Mouse (Mus musculus) hindbrain, embryonic 13.5 days (tissue): ENCODE data around the gene Exog. TPM values are rescaled to one million over a fixed set of nuclear protein-coding genes. Genes with fewer than 3 reads are reported as not detected.

Source experiments
- ATAC-seq: fragments of 200-750 bp; cut with Nextera tagmentation; 2 replicates; pipeline ENCODE4 v1.8.0; 2017; ENCODE audit warnings: moderate TSS enrichment; ENCODE audit not compliant: low FRiP score
- H3K27ac ChIP-seq: fragments of 300-500 bp; sonication (generic); 2 replicates; pipeline ENCODE4 v1.5.1; 2015; ENCODE audit warnings: inconsistent platforms, mild to moderate bottlenecking, moderate library complexity
- H3K27me3 ChIP-seq: fragments of 300-500 bp; sonication (generic); 2 replicates; pipeline ENCODE4 v1.6.1; 2015; ENCODE audit warnings: mild to moderate bottlenecking, inconsistent platforms
- H3K36me3 ChIP-seq: fragments of 300-500 bp; sonication (generic); 2 replicates; pipeline ENCODE4 v1.6.1; 2015; ENCODE audit warnings: mild to moderate bottlenecking, inconsistent platforms
- H3K4me1 ChIP-seq: fragments of 300-500 bp; sonication (generic); replicated peaks from 2 replicates; pipeline ENCODE4 v1.6.1; 2015; ENCODE audit warnings: inconsistent platforms
- H3K4me2 ChIP-seq: fragments of 300-500 bp; sonication (generic); 2 replicates; pipeline ENCODE4 v1.6.1; 2015; ENCODE audit warnings: inconsistent platforms, mild to moderate bottlenecking, moderate library complexity
- H3K4me3 ChIP-seq: fragments of 300-500 bp; sonication (generic); 2 replicates; pipeline ENCODE4 v1.5.1; 2015; ENCODE audit warnings: mild to moderate bottlenecking, inconsistent platforms
- H3K9ac ChIP-seq: fragments of 300-500 bp; sonication (generic); 2 replicates; pipeline ENCODE4 v1.6.1; 2015; ENCODE audit warnings: mild to moderate bottlenecking, inconsistent platforms
- H3K9me3 ChIP-seq: fragments of 300-500 bp; sonication (generic); 2 replicates; pipeline ENCODE4 v1.6.1; 2016; ENCODE audit warnings: inconsistent platforms
- WGBS: fragments of 180-500 bp; shearing (Covaris S2); methylation state at CpG from one replicate; pipeline ENCODE4 v1.1.7; 2015; 5-methylcytosine and 5-hydroxymethylcytosine counted together
- polyA plus RNA-seq: library from polyadenylated mRNA; unstranded; fragments of >200 nt; fragmentation: Nextera tagmentation; extraction: Ambion mirVana; gene quantifications from 2 replicates; pipeline ENCODE4 v1.2.1, GENCODE M21; 2015

Gene Exog
- polyA plus RNA-seq, 1 experiment from 2014 or later = 48.4 TPM

DNA sequence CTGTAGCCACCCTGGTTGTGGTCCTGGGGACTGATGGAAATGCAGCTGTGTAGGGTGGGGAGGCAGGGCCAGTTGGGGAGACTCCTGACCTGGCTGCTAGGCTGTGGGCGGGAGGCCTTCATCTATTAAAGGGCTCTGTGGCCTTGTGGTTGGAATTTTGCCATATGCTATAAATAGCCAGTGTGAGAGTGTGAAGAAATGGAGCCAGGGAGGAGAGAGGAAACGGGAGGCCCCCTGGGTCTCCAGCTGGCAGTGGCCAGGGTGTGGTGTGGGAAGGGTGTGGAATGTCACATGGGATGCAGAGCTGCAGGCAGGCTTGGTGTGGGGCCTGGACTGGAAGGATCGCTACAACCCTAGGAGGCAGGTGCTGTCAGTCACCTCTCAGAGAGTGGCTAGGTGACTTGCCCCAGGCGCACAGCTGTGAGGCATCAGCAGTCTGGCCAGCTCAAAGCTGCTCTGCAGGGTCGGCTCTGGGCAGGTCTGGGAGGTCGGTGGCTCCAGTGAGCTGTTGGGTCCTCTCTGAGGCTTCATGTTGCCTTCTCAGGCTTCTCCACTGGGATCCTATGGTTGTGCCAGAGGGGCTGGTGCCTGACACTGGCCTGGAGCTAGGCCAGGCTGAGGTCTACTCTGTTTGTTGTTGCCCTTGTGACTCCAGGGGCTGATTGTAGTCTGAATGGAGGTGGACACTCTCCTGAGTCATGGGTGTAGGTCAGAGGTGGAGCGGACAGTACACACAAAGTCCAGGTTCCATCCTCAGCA, 19.3 kb upstream of the Exog start:
- peak; percentile 55 for ATAC-seq
- Histone ChIP-seq H3K27ac (peak overlapping the region; percentile 66), H3K4me3 (no peak overlapping the region), H3K4me2 (0 out of 2 replicates have a peak overlapping the region, but pooled peaks have one; percentile 0), H3K9ac (peak overlapping the region; percentile 36), H3K4me1 (peaks cover 52% of the 10 kb centered on the region), H3K36me3 (peaks cover 27% of the 10 kb centered on the region), H3K9me3 (no peaks in the 10 kb centered on the region), H3K27me3 (no peaks in the 10 kb centered on the region)
- WGBS = 64% methylated on average over 7 of the region's 7 CpGs

DNA sequence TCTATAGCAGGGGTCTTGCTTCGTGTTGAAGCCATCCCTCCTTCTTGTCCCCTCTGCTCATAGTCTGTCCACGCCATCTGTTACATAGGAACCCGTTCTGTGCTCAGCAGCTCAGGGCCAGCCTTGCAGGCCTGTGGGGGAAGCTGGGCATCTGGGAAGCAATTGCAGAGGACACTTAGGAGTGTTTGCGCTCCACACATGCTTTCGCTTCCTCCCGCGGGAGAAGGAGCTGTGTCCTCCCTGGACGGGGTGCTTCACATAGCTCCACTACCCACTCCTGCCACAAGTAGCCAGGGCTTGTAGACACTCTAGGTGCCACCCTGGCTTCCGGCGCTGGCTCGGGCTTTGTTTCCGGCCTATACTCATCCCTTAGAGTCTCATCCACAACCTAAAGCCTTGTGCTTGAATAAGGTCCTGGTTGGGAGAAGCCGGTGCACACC, 18.7 kb upstream of the Exog start:
- peaks cover 30% of the 10 kb centered on the region for H3K36me3 ChIP-seq
- ATAC-seq = no peak
- peaks cover 47% of the 10 kb centered on the region for H3K4me1 ChIP-seq
- H3K27ac ChIP-seq = 0 out of 2 replicates have a peak overlapping the region, but pooled peaks have one; percentile 66
- no peaks in the 10 kb centered on the region for H3K27me3 ChIP-seq
- 88% methylated on average over 13 of the region's 13 CpGs for WGBS
- H3K4me2 ChIP-seq = no peak overlapping the region
- no peak overlapping the region for H3K4me3 ChIP-seq
- H3K9ac ChIP-seq = no peak overlapping the region
- H3K9me3 ChIP-seq = no peaks in the 10 kb centered on the region

DNA sequence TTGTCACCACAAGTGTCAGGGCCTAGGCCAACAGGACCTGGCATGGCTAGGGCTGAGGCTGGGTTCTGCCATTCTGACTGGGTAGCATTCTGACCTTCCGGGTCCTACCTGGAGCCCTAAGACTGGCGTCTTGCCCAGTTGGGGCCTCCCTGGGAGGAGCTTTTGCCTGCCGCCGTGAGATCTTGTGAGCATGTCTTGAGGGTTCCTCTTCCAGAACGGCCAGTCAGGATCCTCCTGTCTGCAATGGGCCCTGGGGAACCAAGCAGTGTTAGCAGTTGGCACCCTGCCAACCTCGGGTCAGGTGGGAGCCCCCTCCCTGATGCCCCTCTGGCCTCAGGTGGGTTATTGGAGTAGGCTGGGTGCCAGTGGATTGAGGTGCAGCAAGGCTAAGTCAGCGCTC, 18.3 kb upstream of the Exog start:
- peaks cover 33% of the 10 kb centered on the region for H3K36me3 ChIP-seq
- peaks cover 44% of the 10 kb centered on the region for H3K4me1 ChIP-seq
- no peak overlapping the region for H3K9ac ChIP-seq
- H3K4me2 ChIP-seq = no peak overlapping the region
- 84% methylated on average over 7 of the region's 7 CpGs for whole genome bisulfite sequencing
- H3K27ac ChIP-seq = peak overlapping the region; percentile 37; the same call in 1 of the 2 replicates
- no peak overlapping the region for H3K4me3 ChIP-seq
- H3K9me3 ChIP-seq = no peaks in the 10 kb centered on the region
- H3K27me3 ChIP-seq = no peaks in the 10 kb centered on the region
- ATAC-seq = no peak

DNA sequence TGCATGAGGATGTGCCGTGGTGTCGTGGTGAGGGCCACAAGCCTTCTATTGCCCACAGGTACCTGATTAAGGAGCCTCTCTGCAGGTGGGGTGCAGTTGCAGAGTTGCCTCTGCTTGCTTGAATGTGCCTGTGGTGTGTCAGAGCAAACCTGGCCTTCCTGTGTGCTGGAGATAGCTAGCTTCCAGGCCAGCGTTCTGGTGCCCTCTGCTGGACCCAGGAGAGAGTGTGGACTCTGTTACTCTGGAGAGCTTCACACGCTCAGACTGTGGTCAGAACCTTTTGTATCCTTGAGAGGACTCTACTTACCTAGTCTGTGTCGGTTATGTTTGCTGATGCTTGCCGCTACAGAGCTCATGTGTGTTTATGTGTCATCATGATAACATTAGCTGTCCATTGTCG, 14.4 kb upstream of the Exog start:
- peak; percentile 55 for ATAC-seq
- H3K9me3 ChIP-seq = no peaks in the 10 kb centered on the region
- WGBS = 54% methylated on average over 7 of the region's 7 CpGs
- no peak overlapping the region for H3K9ac ChIP-seq
- H3K36me3 ChIP-seq = peaks cover 67% of the 10 kb centered on the region
- H3K4me1 ChIP-seq = peaks cover 21% of the 10 kb centered on the region
- H3K4me2 ChIP-seq = no peak overlapping the region
- H3K4me3 ChIP-seq = no peak overlapping the region
- no peak overlapping the region for H3K27ac ChIP-seq
- no peaks in the 10 kb centered on the region for H3K27me3 ChIP-seq

DNA sequence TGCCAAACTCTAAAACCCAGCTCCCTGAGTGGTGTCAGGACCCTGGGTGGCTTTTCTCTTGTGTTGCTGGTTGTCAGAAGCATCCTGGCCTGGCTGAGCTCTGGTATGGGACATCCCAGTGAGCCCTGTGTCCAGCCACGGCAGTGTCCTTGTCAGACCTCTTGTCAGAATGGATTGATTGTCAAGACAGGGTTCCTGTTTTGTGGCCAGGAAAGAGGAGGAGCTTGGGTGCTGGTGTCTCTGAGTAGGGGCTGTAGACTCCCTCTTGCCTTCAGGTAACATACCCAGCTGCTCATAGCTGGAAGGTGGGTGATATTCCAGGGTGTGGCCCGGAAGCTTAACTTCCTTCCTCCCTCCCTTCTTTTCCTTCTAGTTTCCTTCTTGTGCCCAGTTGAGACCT, 8.9 kb upstream of the Exog start:
- ATAC-seq = no peak
- Histone ChIP-seq H3K4me3 (no peak overlapping the region), H3K27me3 (no peaks in the 10 kb centered on the region), H3K36me3 (peaks cover 80% of the 10 kb centered on the region), H3K9me3 (no peaks in the 10 kb centered on the region), H3K4me1 (no peaks in the 10 kb centered on the region), H3K9ac (no peak overlapping the region), H3K27ac (no peak overlapping the region), H3K4me2 (no peak overlapping the region)
- 89% methylated on average over 2 of the region's 2 CpGs for WGBS

DNA sequence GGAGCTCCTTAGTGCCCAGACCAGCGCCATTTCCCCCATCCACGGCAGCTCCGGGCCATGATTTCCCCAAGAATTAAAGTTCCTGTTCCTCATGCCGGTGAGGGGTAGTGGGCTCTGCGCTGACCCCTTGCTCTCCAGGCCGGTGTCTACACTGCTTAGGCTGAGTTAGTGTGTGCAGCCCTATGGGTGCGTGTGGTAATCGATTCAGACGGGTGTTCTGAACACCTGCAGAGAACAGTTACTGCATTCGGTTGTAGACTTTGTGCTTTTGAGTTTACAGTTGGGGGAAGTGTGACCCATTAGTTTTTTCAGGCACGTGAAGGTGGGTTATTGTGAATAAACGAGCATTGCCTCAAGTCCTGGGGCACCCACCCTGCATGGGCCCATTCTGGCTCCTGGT, 6.7 kb upstream of the Exog start:
- no peak overlapping the region for H3K9ac ChIP-seq
- no peaks in the 10 kb centered on the region for H3K9me3 ChIP-seq
- H3K4me1 ChIP-seq = no peaks in the 10 kb centered on the region
- H3K4me2 ChIP-seq = no peak overlapping the region
- H3K27me3 ChIP-seq = no peaks in the 10 kb centered on the region
- H3K4me3 ChIP-seq = no peak overlapping the region
- H3K36me3 ChIP-seq = peaks cover 60% of the 10 kb centered on the region
- ATAC-seq = no peak
- 96% methylated on average over 12 of the region's 12 CpGs for whole genome bisulfite sequencing
- no peak overlapping the region for H3K27ac ChIP-seq

DNA sequence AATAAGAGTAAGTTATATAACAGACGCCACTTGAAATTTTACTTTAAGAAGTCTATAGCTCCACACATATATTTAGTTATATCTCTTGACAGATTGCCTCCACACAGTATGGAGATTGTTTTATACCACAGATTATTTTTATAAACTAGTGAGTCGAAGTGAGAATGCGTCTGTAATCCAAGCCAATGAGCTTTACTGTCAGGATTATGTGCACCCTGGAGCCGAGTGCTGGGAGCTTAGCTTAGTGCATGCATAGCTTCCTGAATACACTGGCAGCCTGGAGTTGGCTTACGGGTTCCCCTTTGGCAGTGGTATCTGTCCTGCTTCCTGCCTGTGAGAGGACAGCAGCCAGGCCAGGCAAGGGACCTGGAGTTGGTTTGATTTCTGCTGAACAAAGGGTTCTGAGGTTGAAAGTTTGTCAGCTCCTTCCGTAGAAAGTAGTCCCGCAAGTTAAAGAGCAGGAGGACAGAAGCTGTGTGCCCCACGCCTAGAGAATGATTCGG, 6.2 kb upstream of the Exog start:
- H3K27ac ChIP-seq = no peak overlapping the region
- H3K9ac ChIP-seq = no peak overlapping the region
- H3K27me3 ChIP-seq = no peaks in the 10 kb centered on the region
- 96% methylated on average over 9 of the region's 9 CpGs for WGBS
- H3K4me3 ChIP-seq = no peak overlapping the region
- ATAC-seq = no peak
- no peaks in the 10 kb centered on the region for H3K4me1 ChIP-seq
- no peaks in the 10 kb centered on the region for H3K9me3 ChIP-seq
- H3K36me3 ChIP-seq = peaks cover 57% of the 10 kb centered on the region
- no peak overlapping the region for H3K4me2 ChIP-seq

DNA sequence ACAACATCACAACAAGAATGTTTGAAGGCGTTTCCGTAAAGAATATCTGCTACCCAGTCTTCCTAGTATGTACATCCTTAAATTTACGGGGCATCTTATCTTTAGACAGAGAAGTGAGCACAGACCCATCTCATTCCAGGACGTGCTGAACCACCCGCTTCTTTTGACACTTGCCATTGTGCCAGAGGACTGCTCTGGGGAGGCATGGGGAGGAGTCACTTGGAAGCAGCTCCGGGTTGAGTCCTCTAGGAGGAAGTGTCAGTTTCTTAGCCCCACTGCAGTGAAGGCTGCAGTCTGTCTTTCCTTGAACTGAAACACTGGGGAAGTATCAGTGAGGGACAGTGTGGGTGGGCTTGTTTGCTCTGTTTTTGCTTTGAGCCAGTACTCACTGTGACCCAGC, 994 bp downstream of the Exog start:
- Histone ChIP-seq H3K9me3 (no peaks in the 10 kb centered on the region), H3K4me3 (peak overlapping the region; percentile 88), H3K27me3 (no peaks in the 10 kb centered on the region), H3K4me2 (peak overlapping the region; percentile 94), H3K27ac (peak overlapping the region; percentile 90; the same call in 1 of the 2 replicates), H3K4me1 (peaks cover 23% of the 10 kb centered on the region), H3K9ac (peak overlapping the region; percentile 95), H3K36me3 (peaks cover 39% of the 10 kb centered on the region)
- 39% methylated on average over 6 of the region's 6 CpGs for WGBS
- no peak for ATAC-seq

DNA sequence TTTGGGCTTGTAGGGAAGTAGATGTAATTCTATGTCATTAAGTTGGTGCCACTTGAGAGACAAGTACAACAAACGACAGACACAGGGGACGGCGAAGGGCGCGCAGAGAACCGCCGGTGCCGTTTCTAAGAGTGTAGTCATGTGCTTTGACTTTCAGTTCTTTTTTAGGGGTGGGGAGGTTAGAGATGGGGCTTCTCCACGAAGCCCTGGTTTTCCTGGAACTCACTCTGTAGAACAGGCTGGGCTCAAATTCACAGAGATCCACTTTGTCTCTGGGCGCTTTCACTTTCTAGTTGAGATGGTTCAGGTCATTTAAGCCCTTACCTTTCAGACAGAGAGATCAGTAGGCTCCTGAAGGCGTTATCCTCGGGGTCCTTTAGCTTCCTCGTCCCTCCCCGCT, 11.2 kb downstream of the Exog start:
- no peaks in the 10 kb centered on the region for H3K27me3 ChIP-seq
- H3K9ac ChIP-seq = no peak overlapping the region
- WGBS = 96% methylated on average over 14 of the region's 14 CpGs
- no peak overlapping the region for H3K27ac ChIP-seq
- H3K4me2 ChIP-seq = no peak overlapping the region
- no peaks in the 10 kb centered on the region for H3K9me3 ChIP-seq
- ATAC-seq = no peak
- H3K36me3 ChIP-seq = peaks cover 53% of the 10 kb centered on the region
- H3K4me3 ChIP-seq = no peak overlapping the region
- H3K4me1 ChIP-seq = no peaks in the 10 kb centered on the region

DNA sequence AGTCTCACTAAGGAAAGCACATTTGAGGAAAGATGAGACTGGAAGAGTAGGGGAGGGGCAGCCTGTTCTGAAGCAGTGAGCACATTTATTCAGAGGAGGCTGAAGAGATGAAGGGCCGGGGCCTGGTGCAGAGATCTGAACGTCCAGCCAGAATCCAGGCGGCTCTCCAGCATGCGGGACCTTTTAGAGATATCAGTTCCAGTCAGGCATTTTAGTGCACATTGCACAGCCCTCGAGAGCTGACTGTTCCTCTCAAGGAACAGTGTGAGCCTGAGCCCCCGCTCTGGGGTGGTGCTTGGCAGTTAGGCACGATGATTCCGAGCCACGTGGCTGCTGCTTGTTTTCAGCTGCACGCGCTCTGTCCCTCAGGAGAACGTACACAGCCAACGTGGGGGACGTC, 12.4 kb downstream of the Exog start:
- Histone ChIP-seq H3K9ac (no peak overlapping the region), H3K36me3 (peaks cover 47% of the 10 kb centered on the region), H3K9me3 (no peaks in the 10 kb centered on the region), H3K4me2 (no peak overlapping the region), H3K27me3 (no peaks in the 10 kb centered on the region), H3K4me3 (no peak overlapping the region), H3K4me1 (no peaks in the 10 kb centered on the region), H3K27ac (no peak overlapping the region)
- 92% methylated on average over 14 of the region's 14 CpGs for WGBS
- no peak for ATAC-seq

DNA sequence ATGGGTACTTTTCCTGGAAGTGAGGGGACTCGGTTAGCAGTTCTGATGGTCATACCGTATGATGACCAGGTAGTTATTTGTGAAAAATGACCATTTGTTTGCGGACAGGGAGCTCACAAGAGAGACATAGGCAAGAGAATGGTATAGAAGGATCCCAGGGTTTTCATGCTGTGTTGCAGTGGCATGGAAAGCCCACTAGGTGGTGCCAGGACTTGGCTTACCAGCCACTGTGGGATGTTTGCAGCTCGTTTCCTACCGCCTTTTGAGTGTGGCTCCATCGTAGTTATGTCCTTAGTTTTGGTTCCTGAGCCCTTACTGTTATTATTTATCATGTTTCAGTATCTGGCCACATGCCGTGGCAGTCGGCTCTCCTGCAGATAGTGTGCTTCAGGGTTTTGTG, 15.7 kb downstream of the Exog start:
- H3K27ac ChIP-seq = no peak overlapping the region
- no peaks in the 10 kb centered on the region for H3K27me3 ChIP-seq
- H3K36me3 ChIP-seq = peaks cover 60% of the 10 kb centered on the region
- WGBS = 43% methylated on average over 8 of the region's 8 CpGs
- no peak overlapping the region for H3K4me2 ChIP-seq
- H3K9ac ChIP-seq = no peak overlapping the region
- H3K4me3 ChIP-seq = no peak overlapping the region
- ATAC-seq = peak; percentile 72; the same call in 1 of the 2 replicates
- no peaks in the 10 kb centered on the region for H3K9me3 ChIP-seq
- H3K4me1 ChIP-seq = no peaks in the 10 kb centered on the region

DNA sequence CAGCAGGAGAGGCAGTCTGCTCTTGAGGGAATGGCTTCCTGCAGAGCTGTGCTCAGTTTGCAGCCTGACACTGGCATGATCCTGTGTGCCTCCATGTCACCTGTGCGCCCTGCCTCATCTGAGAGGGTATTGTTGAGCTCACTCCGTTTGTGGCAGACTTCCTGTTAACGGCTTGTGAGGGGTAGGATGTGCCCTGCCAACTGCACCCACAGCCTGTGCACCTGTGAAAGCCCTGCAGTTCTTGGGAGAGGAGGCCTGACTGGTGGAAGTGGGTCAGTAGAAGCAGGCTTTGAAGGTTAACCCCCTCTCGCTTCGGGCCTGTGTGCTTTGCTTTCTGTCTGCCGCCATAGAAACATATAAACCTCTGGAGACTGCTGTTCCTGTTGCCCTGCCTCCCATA, 20.3 kb downstream of the Exog start:
- no peaks in the 10 kb centered on the region for H3K27me3 ChIP-seq
- WGBS = 86% methylated on average over 6 of the region's 6 CpGs
- no peaks in the 10 kb centered on the region for H3K4me1 ChIP-seq
- H3K27ac ChIP-seq = no peak overlapping the region
- no peak overlapping the region for H3K4me3 ChIP-seq
- no peak overlapping the region for H3K4me2 ChIP-seq
- no peaks in the 10 kb centered on the region for H3K9me3 ChIP-seq
- H3K36me3 ChIP-seq = peaks cover 70% of the 10 kb centered on the region
- H3K9ac ChIP-seq = no peak overlapping the region
- no peak for ATAC-seq

DNA sequence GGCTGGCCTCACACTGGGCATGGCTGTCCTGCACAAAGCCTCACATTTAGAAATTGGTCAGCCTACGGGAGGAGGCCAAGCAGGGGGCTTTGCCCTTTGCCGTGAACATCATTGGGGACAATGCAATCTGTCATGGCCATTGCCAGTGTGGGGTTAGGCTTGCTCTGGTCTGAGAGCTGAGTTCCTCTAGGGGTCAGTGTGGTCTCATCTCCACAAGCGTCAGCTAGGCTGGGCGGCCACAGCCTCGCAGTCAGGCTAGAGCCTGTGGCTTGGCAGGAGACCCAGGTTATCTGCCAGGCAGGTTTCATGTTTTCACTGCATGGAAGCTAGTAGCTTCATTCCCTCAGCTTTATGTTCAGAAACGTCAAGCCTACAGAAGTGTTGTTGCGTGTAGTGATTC, 20.9 kb downstream of the Exog start:
- Histone ChIP-seq H3K4me3 (no peak overlapping the region), H3K9me3 (no peaks in the 10 kb centered on the region), H3K27ac (no peak overlapping the region), H3K4me1 (no peaks in the 10 kb centered on the region), H3K4me2 (no peak overlapping the region), H3K9ac (no peak overlapping the region), H3K27me3 (no peaks in the 10 kb centered on the region), H3K36me3 (peaks cover 74% of the 10 kb centered on the region)
- 53% methylated on average over 7 of the region's 7 CpGs for WGBS
- ATAC-seq = 0 out of 2 replicates have a peak, but pooled peaks have one; percentile 52
